Mouse (Mus musculus) cerebellum, adult 8-10 months (tissue): ENCODE results near the gene Thrb.

Experiments
- DNase-seq: peaks from one replicate; pipeline ENCODE4 v3.0.0; 2022

Thrb gene

DNA sequence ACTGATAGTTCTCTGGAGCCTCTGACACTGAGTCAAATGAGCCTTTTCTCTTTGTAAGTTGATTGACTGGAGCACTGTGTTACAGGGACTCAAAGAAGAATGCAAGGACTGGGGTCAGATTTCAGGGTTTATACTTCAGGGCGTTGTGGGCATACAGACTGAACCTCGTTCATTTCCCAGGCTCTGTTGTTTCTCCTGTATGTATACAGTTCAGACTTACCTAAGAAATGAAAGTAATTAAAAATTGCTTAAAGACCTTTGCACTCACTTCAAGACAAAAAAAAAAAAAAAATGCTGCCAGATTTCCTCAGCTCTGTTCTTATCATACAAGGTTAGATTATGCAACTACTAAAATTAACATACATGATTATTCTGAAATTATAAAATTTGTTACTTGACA, 126.2 kb downstream of the Thrb start:
- no peak for DNase-seq

DNA sequence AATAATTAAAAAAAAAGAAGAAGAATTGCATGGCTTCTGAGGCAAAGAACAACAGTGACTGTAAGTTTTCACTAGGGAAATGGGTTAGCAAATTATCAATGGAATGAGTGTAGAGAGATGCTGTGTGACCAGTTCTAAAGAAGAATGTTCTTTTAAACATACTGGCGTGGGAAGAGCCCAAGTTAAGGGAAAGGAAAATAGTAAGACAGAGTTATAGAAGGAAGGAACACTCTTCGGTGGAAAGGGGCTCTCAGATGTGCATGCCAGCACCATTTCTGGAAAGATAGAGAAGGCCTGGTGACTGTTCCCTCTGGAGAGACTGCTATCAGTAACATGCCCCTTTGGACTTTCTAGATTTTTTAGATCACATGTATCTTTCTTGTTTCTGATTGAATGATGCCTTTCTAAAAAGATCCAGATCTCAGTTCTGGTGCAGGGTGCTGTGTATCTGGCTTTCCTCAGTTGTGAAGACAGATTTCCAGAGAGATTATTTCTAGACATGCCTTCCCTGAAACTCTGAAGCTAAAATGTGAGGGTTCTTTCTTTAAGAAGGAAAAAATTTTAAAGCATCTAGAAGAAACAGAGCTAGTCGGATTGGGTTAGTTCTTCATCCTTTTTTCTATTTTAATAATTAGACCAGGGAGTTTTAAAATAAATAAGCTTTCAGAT, 144.0 kb downstream of the Thrb start:
- no peak for DNase-seq

GRCm38 (mm10) chr14:17811051-17811450, 151.0 kb downstream of the Thrb start:
- DNase-seq: peak; percentile 12

GRCm38 (mm10) chr14:17812414-17812813, 152.4 kb downstream of the Thrb start:
- no peak for DNase-seq

- peak; percentile 51 for DNase-seq
Observed at GRCm38 (mm10) chr14:17815103-17815502, 155.0 kb downstream of the Thrb start.

- no peak for DNase-seq
Observed at GRCm38 (mm10) chr14:17818086-17818485, 158.0 kb downstream of the Thrb start.

- no peak for DNase-seq
Observed at GRCm38 (mm10) chr14:17822754-17823153, 162.7 kb downstream of the Thrb start.

DNA sequence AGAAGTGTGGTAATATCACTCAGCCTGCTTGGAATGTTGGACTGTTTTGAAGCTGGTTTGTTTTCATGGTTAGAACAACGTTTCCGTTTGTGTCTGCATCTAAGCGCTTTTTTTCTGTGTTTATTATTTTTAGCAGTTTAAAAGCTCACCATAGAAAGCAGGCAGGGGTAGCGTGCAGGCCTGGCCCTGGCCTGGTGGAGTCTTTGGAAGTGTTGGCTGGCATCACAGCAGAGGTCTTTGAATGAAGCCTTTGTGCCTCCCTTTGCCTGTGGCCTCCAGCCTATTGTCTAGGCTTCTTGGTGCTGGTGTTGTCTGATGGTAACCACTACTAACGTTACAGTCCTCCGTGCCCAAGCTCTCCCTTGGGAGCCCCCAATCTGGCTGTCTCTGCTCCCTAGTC, 167.3 kb downstream of the Thrb start:
- no peak for DNase-seq

DNA sequence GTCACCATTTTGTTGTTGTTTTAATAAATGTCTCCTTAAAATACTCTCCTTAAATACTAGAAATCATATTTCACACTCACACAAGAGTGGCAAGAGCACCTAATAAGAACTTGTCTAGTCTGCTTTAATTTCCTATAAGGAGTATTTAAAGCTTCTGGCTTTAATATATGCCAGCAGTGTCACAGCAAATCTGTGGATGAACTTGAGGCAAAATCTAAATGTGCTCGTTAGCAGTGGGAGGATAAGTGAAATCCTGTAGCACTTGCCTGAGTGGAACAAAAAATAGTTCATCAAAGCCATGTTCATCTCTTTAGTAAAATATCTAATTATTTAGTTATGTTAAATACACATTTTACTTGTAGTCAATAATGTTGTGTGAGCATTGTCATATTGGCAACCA, 175.7 kb downstream of the Thrb start:
- no peak for DNase-seq

DNA sequence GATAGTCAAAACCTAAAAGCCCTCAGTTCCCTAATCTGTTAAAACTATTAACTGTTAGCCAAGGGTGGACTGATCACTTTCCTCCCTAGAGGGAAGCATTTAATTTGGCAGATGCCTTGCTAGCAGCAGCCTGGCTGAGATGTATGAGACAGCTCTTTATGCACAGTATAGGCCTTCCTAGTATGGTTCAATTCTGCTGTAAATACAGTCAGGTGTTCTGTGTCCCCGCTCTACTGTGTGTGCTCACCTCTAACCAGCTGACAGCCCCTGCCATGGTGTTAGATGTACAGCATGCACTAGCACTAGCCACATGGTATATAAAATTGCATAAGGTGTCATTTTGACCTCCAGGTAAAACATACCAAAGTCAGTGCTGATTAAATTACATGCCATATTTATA, 176.7 kb downstream of the Thrb start:
- no peak for DNase-seq

GRCm38 (mm10) chr14:17845003-17845697, 185.1 kb downstream of the Thrb start:
- no peak for DNase-seq

- no peak for DNase-seq
Observed at GRCm38 (mm10) chr14:17845871-17846270, 185.8 kb downstream of the Thrb start.

- DNase-seq: no peak
Observed at GRCm38 (mm10) chr14:17846700-17847099, 186.6 kb downstream of the Thrb start.

GRCm38 (mm10) chr14:17847211-17847610, 187.2 kb downstream of the Thrb start:
- DNase-seq: no peak

- no peak for DNase-seq
Observed at GRCm38 (mm10) chr14:17850355-17850754, 190.3 kb downstream of the Thrb start.

- DNase-seq: no peak
Observed at GRCm38 (mm10) chr14:17852236-17852635, 192.2 kb downstream of the Thrb start.

GRCm38 (mm10) chr14:17859790-17860385, 199.8 kb downstream of the Thrb start:
- DNase-seq: peak; percentile 58

- no peak for DNase-seq
Observed at GRCm38 (mm10) chr14:17862651-17863050, 202.6 kb downstream of the Thrb start.

GRCm38 (mm10) chr14:17863701-17864320, 203.8 kb downstream of the Thrb start:
- no peak for DNase-seq

DNA sequence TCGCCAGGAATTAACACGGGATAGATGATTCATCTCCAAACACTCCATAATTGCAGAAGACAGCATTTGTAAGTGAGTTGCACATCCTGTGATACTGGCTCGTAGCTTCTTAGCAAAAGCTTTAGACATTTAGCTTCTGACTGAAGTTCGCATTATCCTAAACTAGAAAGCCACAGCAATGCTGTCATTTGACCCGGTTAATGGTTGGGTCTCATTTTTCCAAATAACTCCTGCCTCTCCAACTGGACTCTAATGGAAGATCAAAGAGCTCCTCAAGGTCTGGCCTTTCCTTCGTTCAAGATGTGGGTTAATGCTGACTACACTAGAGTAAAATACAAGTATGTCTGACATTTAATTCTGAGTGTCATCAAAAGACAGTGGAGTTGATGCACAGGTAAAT, 208.3 kb downstream of the Thrb start:
- DNase-seq: no peak

DNA sequence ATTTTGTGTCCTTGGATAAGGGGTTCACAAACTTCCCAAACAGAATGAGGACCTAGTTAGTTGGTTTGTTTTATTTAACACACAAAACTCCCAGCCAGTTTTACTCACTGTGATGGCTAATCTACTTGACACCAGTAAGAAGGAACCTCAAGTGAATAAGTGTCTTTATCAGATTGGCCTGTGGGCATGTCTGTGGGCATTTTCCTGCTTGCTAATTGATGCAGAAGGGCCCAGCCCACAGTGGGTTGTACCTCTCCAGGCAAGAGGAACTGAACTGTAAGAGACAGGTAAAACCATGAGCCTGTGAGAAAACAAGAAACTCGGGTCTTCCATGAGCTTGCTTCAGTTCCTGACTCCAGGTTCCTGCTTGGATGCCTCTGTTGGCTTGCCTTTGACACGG, 215.9 kb downstream of the Thrb start:
- DNase-seq: no peak

- DNase-seq: no peak
Observed at GRCm38 (mm10) chr14:17879446-17879845, 219.4 kb downstream of the Thrb start.

- no peak for DNase-seq
Observed at GRCm38 (mm10) chr14:17884884-17885283, 224.8 kb downstream of the Thrb start.

- no peak for DNase-seq
Observed at GRCm38 (mm10) chr14:17885320-17885719, 225.3 kb downstream of the Thrb start.
